Mouse (Mus musculus) liver, adult (tissue): ENCODE results near the gene Nrxn3.

Experiments
- GATA4 ChIP-seq: IDR thresholded peaks from 2 replicates; pipeline ENCODE4 v1.6.1; 2014; ENCODE audit warnings: mild to moderate bottlenecking, low read length; ENCODE audit not compliant: insufficient replicate concordance

The Nrxn3 gene

DNA sequence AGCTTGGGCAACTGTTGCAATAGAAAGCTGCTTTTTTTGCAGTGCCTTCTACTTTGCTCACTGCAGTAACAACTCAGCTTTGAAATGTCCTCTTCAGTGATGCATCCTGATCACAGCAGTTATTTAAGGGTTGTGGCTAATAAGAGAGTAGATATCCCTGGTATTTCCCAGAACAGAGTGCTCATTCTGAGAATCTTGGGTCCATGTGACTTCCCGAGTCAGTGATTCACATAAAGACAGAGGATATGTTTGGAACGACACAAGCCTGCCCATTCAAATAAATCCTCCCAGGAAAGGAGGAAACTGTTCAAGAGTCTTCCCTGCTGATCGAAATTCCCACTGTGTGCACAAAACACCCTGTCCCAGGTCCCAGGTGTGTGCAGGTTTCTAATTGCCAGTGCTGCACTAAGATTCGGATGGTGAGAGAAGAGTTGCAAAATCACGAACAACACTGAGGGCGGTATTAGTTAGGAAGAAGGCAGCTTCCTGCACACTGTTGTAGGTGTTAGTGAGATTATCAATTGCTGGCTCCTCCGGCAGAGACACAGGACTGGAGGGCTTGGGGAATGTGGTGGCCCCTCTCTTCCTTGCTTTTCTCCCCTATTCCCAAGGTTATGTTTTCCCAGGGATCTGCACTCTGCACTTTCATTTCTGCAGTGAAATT lies 230.4 kb downstream of the Nrxn3 start:
- no peak for TF ChIP-seq GATA4

- no peak for TF ChIP-seq GATA4
These were observed 231.1 kb downstream of the Nrxn3 start for GRCm38 (mm10) chr12:88953801-88954200.

- TF ChIP-seq GATA4: no peak
These were observed 234.8 kb downstream of the Nrxn3 start for GRCm38 (mm10) chr12:88957431-88957830.

- TF ChIP-seq GATA4: no peak
These were observed 238.1 kb downstream of the Nrxn3 start for GRCm38 (mm10) chr12:88960817-88961216.

DNA sequence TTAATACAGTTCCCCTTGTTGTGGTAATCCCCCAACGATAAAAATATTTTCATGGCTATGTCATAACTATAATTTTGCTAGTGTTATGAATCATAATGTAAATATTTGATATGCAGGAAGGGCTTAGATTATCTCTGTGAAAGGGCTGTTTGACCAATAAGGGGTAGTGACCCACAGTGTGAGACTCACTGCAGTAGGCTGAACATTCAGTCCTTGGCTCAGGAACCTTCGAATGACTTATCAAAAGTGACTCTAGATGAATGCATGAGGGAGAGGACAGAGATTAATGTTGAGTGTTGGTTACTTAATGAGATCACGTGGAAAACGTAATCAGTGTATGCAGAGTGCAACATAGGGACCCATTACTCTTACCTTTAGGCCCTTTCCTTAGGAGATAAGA lies 243.7 kb downstream of the Nrxn3 start:
- peak; percentile 35; the same call in 1 of the 2 replicates for TF ChIP-seq GATA4

DNA sequence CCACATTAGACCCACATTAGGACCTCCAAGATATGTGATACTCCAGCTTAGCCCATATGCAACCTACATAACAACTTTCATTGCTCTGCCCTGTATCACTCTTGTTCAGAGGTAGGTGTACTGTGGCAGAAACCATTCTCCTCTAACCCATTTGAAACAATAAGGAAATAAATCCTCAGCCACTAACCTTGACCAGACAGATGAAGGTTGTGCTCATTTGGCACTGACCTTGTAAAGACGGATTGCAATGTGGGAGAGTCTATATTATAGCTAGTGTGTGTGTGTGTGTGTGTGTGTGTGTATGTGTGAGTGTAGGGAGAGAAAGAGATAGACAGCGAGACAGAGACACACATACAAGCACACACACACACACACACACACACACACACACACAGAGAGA lies 253.9 kb downstream of the Nrxn3 start:
- no peak for TF ChIP-seq GATA4

GRCm38 (mm10) chr12:88983688-88984330 lies 261.1 kb downstream of the Nrxn3 start:
- TF ChIP-seq GATA4: no peak

- peak; percentile 79 for TF ChIP-seq GATA4
These were observed 261.7 kb downstream of the Nrxn3 start for GRCm38 (mm10) chr12:88984375-88984774.

GRCm38 (mm10) chr12:88984804-88985203 lies 262.1 kb downstream of the Nrxn3 start:
- TF ChIP-seq GATA4: no peak

- TF ChIP-seq GATA4: no peak
These were observed 264.4 kb downstream of the Nrxn3 start for GRCm38 (mm10) chr12:88987046-88987445.

DNA sequence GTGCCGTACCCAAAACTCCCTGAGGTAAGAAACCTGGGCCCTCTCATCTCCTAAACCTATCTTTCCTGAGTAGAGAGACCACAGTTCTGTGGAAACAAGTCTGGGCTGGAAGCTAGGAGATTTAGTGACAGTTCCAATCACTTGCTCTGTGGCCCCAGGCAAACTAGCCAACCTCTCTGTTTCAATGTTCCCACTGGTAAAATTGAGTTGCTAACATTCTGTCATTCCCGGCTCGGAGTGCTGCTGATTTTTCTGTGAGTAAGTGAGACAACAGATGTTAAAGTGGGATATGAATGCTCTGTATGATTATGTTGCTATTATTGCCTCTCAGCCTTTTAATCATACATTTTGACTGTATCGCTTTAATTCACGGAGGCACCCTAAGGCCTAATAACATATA lies 268.1 kb downstream of the Nrxn3 start:
- TF ChIP-seq GATA4: no peak

GRCm38 (mm10) chr12:88992141-88992540 lies 269.5 kb downstream of the Nrxn3 start:
- TF ChIP-seq GATA4: no peak

DNA sequence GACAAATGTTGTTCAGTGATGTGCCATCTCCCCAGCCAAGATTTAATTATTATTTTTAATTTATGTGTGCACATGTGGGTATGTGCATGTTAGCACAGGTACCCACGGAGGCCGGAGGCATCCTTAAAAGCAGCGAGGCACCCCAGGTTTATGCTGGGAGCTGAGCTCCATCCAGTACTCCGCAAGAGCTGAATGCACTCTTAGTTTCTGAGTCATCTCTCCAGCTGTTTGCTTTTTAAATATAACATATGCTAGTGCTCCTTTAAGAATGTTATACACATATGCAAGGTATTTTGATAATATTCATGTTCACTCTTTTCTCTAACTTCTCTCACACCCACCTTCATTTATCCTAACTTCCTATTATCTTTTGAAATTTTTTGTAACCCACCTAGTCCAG lies 271.1 kb downstream of the Nrxn3 start:
- no peak for TF ChIP-seq GATA4

- no peak for TF ChIP-seq GATA4
These were observed 293.8 kb downstream of the Nrxn3 start for GRCm38 (mm10) chr12:89016436-89016835.

DNA sequence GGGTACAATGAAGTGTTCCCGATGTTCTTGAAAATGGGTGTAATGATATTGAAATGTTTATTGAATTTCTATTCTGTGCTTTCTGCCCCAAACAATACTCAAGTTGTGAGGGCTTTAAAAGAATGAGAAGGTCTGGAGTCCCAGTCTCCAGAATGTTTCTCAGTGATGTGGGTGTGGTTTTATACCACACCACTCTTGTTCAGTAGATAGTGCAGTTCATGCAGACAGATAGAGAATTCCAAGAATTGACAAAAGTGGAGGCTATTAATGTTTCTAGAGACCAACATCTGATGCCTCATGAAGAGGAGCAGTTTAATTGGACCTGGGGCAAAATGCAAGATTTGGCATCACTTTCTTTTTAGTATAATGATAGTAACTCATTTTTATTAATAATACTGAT lies 302.5 kb downstream of the Nrxn3 start:
- TF ChIP-seq GATA4: no peak

GRCm38 (mm10) chr12:89035984-89036618 lies 313.4 kb downstream of the Nrxn3 start:
- TF ChIP-seq GATA4: no peak
